Mouse (Mus musculus) ES-E14 (cell line): Measurements from ENCODE around the gene Slc43a2. TPM values are rescaled to one million over a fixed set of nuclear protein-coding genes. Genes with fewer than 3 reads are reported as not detected.

Source experiments
- DNase-seq: peaks from one replicate; pipeline ENCODE4 v3.0.0-alpha.2; 2013; ENCODE audit warnings: low read depth, low spot score
- H3K27ac ChIP-seq: 2 replicates; pipeline ENCODE4 v1.5.1; 2012; ENCODE audit warnings: low read depth, mild to moderate bottlenecking, low read length, moderate library complexity, mixed read lengths; ENCODE audit not compliant: poor library complexity, insufficient read depth, severe bottlenecking
- H3K36me3 ChIP-seq: 2 replicates; pipeline ENCODE4 v1.6.1; 2012; ENCODE audit warnings: mild to moderate bottlenecking, low read length, moderate library complexity, mixed read lengths; ENCODE audit not compliant: control insufficient read depth, poor library complexity, insufficient read depth, severe bottlenecking
- H3K4me1 ChIP-seq, 2 experiments: fragments of 150-350 bp in 1 of 2; sonication (generic) in 1 of 2; 2 replicates each; pipeline ENCODE4 v1.6.1; 2012; ENCODE audit warnings: low read length in 2 of 2, mild to moderate bottlenecking in 1 of 2, mixed read lengths in 1 of 2; ENCODE audit not compliant: control insufficient read depth in 2 of 2, insufficient read depth in 2 of 2, poor library complexity in 1 of 2
- H3K4me3 ChIP-seq, 2 experiments: fragments of 150-350 bp in 1 of 2; sonication (generic) in 1 of 2; 2 replicates each; pipeline ENCODE4 v1.5.1; 2012; ENCODE audit warnings: low read length in 2 of 2, low read depth in 1 of 2, mild to moderate bottlenecking in 1 of 2, mixed read lengths in 1 of 2; ENCODE audit not compliant: insufficient read depth in 1 of 2, poor library complexity in 1 of 2, severe bottlenecking in 1 of 2
- H3K9ac ChIP-seq: 2 replicates; pipeline ENCODE4 v1.6.1; 2012; ENCODE audit warnings: low read depth, mild to moderate bottlenecking, low read length, mixed read lengths; ENCODE audit not compliant: poor library complexity, insufficient read depth, severe bottlenecking
- H3K9me3 ChIP-seq: fragments of 150-350 bp; sonication (generic); 2 replicates; pipeline ENCODE4 v1.6.1; 2012; ENCODE audit warnings: low read depth, mild to moderate bottlenecking, low read length; ENCODE audit not compliant: control insufficient read depth, insufficient read depth
- CHD2 ChIP-seq: IDR thresholded peaks from 2 replicates; pipeline ENCODE4 v1.6.1; 2014; ENCODE audit warnings: mild to moderate bottlenecking, low read depth, low read length, inconsistent platforms
- HCFC1 ChIP-seq: IDR thresholded peaks from 2 replicates; pipeline ENCODE4 v1.6.1; 2012; ENCODE audit warnings: low read length, inconsistent platforms, borderline replicate concordance; ENCODE audit not compliant: insufficient read depth
- MAFK ChIP-seq: IDR thresholded peaks from 2 replicates; pipeline ENCODE4 v1.6.1; 2014; ENCODE audit warnings: mild to moderate bottlenecking, low read depth, low read length, inconsistent platforms; ENCODE audit not compliant: insufficient read depth
- ZC3H11A ChIP-seq: IDR thresholded peaks from 2 replicates; pipeline ENCODE4 v1.6.1; 2012; ENCODE audit warnings: low read depth, mild to moderate bottlenecking, inconsistent platforms, low read length, borderline replicate concordance
- ZNF384 ChIP-seq: IDR thresholded peaks from 2 replicates; pipeline ENCODE4 v1.6.1; 2012; ENCODE audit warnings: low read depth, low read length, inconsistent platforms
- in situ Hi-C, 2 experiments: fragments of 600-800 bp; cut with MboI; formaldehyde crosslinking; loops; one replicate each; pipeline ENCODE4 v1.15.1; 2025; ENCODE audit warnings: low sequenced_read_pairs in 2 of 2, inconsistent platforms in 1 of 2; ENCODE audit not compliant: unreplicated experiment in 2 of 2
- total RNA-seq: library from RNA; depleted of rRNA; stranded (reverse); fragments of 300-350 nt; gene quantifications from 2 replicates; pipeline ENCODE4 v1.2.3, GENCODE M21; 2012

Slc43a2 gene
- total RNA-seq, 1 experiment = 24.8 TPM

DNA sequence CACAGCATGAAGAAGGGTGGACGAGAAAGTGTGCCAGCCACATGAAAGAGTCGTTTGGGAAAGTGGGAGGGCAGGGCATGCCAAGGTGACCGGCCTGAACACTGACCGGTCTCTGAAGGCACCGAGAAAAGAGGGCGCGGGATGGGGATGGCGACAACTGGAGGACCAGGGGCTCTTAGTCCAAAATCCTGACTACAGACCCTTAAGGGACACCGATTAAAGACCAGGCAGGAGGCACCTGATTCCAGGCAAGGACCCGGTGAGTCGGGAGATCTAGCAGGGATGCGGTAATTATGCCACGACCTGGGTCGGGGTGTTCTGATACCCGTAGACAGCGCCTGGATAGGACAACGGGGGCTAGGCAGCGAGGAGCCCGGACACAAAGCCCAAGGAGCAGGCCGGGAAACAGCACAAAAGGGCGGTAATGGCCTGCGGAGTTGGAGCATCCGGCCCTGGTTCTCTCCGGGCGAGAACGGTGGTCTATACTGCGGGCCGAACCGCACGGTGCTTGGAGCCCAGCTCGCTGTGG is 585 bp upstream of the Slc43a2 start:
- no peaks in the 10 kb centered on the region; the same call in 1 of the 2 replicates for H3K36me3 ChIP-seq
- peak overlapping the region; percentile 55 for H3K27ac ChIP-seq
- TF ChIP-seq ZNF384 = no peak
- TF ChIP-seq HCFC1 = no peak
- no peak for TF ChIP-seq ZC3H11A
- no peak for TF ChIP-seq MAFK
- no peak for TF ChIP-seq CHD2
- no peak for DNase-seq
- no peaks in the 10 kb centered on the region for H3K9me3 ChIP-seq
- H3K4me1 ChIP-seq = peaks cover 4 to 5% of the 10 kb centered on the region in 2 experiments; a peak in 2 of 4 replicates
- H3K4me3 ChIP-seq = peak overlapping the region; percentile 91 to 93
- in situ Hi-C loops = no loop called here
- H3K9ac ChIP-seq = peak overlapping the region; percentile 85

DNA sequence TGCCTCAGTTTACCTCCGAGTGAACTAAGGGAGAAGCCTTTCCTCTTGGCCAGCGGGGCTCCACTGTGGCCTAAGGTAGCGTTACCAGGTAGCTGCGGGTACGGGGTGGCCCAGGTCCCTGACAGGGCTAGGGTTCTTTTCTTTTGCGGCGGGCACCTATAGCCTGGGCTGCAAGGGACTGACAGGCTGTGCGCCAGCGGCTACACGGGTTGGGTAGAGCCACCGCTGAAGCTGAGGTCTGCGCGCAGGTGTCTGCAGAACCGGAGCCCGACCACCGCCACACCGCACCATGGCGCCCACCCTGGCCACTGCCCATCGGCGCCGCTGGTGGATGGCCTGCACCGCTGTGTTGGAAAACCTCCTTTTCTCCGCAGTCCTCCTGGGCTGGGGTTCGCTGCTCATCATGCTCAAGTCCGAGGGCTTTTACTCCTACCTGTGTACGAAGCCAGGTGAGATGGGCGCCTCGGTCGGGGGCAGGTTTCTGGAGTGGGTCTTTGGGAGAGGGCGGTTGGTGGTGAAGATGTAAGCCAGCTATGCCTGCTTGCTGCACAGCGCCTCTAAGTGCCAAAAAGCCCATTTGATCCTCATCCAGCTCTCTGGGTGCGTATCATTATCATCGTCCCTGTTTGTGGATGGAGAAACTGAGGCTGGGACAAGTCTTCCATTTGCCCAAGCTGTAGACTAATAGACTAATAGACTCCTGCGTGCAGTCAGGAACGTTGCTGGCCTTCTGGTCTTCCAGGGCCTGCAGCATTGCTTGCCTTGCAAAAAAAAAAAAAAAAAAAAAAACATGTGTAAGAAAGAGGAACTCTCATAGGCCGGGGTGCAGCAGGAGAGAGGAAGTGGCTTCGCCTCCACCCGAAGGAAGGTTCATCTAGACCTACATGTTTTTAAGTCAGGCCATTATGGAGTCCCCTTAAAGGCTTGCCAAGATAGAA is 1.1 kb downstream of the Slc43a2 start:
- in situ Hi-C loops = no loop called here
- peak overlapping the region; percentile 76 for H3K9ac ChIP-seq
- H3K36me3 ChIP-seq = no peaks in the 10 kb centered on the region; the same call in 1 of the 2 replicates
- 0 out of 2 replicates have a peak overlapping the region, but pooled peaks have one; percentile 13 for H3K27ac ChIP-seq
- peaks cover 4 to 5% of the 10 kb centered on the region in 2 experiments; a peak in 2 of 4 replicates for H3K4me1 ChIP-seq
- no peaks in the 10 kb centered on the region for H3K9me3 ChIP-seq
- H3K4me3 ChIP-seq = peak overlapping the region; percentile 70 to 93
- TF ChIP-seq ZNF384 (0 out of 2 replicates have a peak, but pooled peaks have one; percentile 44), CHD2 (no peak)
- no peak for DNase-seq

DNA sequence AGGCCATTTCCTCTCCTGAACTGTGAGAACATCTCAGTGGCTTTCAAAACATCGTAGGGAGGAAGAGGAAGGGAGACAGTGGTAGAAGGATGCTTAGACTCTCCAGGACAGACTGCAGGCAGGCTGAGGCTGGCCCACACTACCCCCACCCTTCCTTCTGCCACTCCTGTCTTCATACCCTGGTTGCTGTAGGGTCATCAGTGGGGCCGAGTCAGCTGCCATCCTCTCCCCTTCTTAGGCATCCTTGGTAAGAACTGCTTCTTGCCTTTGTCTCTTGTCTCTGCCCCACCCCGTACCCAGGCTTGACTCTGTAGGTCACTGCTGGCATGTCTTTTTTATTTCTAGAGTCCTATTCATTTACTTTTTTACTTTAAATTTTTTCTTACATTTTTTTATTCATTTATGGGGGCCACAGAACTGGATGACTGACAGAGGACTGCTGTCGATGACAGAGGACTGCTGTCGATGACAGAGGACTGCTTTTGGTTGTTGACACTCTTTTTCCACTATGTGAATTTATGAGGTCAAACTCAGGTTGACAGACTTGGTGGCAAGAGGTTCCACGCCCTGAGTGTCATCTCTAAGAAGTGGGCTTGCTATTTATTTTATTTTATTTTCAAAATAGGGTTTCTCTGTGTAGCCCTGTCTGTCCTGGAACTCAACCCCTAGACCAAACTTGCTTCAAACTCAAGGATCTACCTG is 2.0 kb downstream of the Slc43a2 start:
- TF ChIP-seq HCFC1 (no peak), CHD2 (no peak)
- DNase-seq = no peak
- no peak overlapping the region for H3K4me3 ChIP-seq
- in situ Hi-C loops = no loop called here
- no peak overlapping the region for H3K9ac ChIP-seq
- H3K27ac ChIP-seq = no peak overlapping the region
- H3K4me1 ChIP-seq = peaks cover 4 to 5% of the 10 kb centered on the region in 2 experiments; a peak in 2 of 4 replicates
- H3K36me3 ChIP-seq = no peaks in the 10 kb centered on the region; the same call in 1 of the 2 replicates
- no peaks in the 10 kb centered on the region for H3K9me3 ChIP-seq

DNA sequence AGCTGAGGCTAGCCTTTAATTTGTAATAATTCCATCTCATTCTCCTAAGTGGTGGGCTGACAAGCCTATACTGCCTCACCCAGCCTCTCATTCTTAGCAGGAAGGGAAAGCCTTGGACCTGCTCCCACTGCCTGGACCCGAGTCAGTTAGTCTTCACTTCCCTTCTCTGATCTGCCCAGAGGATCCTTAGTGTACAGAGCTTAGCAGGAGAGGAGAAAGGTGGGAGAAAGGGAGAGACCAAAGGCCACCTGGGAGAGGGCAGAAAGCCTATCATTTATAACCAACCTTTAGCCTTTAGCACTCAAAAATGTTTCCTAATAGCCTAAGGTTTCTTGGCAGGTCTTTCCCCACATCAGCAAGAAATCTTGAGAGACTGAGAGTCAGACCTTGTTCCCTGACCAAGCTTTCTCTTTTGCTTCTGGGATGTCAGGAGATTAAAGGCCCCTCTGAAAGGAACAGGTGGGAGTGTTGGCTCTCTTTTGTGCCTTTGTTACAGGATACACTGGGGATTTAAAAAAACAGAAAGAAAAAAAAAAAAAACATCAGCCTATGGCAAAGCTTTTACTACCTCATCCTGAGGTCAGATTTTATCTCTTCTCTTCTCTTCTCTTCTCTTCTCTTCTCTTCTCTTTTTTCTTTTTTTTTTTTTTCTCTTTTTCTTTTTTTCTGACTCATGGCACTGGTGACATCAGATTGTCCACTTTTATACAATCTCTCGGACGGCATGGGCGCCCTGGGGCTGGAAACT is 3.0 kb downstream of the Slc43a2 start:
- H3K9ac ChIP-seq = no peak overlapping the region
- H3K4me1 ChIP-seq = peaks cover 4 to 5% of the 10 kb centered on the region in 2 experiments; a peak in 2 of 4 replicates

More for the DNA sequence above, 3.0 kb downstream of the Slc43a2 start:
- in situ Hi-C loops = no loop called here
- Histone ChIP-seq H3K27ac (no peak overlapping the region), H3K36me3 (no peaks in the 10 kb centered on the region; the same call in 1 of the 2 replicates), H3K9me3 (no peaks in the 10 kb centered on the region), H3K4me3 (no peak overlapping the region)
- no peak for TF ChIP-seq MAFK
- TF ChIP-seq HCFC1 = no peak
- no peak for TF ChIP-seq CHD2
- peak; percentile 77 for TF ChIP-seq ZNF384
- DNase-seq = no peak
